In the genomic region with DNA sequence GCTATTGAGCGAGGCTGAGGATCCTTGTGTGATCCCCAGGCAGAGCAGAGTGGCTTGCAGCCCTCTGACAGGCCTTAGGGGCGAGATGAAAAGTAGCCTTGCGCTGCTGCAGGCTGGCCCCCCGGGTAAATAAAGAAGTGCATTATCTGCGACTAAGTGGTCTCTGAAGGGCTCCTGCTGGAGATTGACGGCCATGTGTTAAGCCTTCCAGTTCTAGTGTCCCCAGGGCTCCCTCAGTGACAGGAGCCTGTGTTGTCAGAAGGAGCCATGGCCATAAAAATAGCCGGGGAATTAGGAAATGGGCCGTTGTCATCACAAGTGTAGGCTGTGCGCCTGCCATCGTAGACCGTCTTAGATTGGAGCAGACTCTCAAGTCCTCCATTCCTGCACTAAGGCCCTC, we compare ENCODE assay signal across 18 mouse cellular contexts. TPM values are rescaled to one million over a fixed set of nuclear protein-coding genes. Genes with fewer than 3 reads are reported as not detected.
DNase-seq lines count a peak whose midpoint lies in the region; ATAC-seq and TF ChIP-seq lines count a peak whose summit lies in the region.
"Had no signal": no experiment of that assay in that cellular context is flagged by ENCODE, and none has a peak within 500 bp of the region (broad histone marks: within the 10 kb centered on the region; RNA-seq: fewer than 3 reads in every experiment).

No protein-coding gene starts in this region.

- peaks cover 17% of the 10 kb centered on the region for H3K36me3 ChIP-seq in forebrain, embryonic 12.5 days (replicated peaks)
- peaks cover 21% of the 10 kb centered on the region for H3K36me3 ChIP-seq in forebrain, postnatal 0 days (ENCODE audit: insufficient read depth)
- H3K36me3 ChIP-seq in midbrain, embryonic 10.5 days = peaks cover 28% of the 10 kb centered on the region
- H3K36me3 ChIP-seq in midbrain, embryonic 11.5 days (ENCODE audit: control insufficient read depth, insufficient read depth, low read length) = peaks cover 2% of the 10 kb centered on the region; the same call in 1 of the 2 replicates
- peaks cover 10% of the 10 kb centered on the region for H3K36me3 ChIP-seq in hindbrain, embryonic 15.5 days

- no peaks in the 10 kb centered on the region for H3K27me3 ChIP-seq in forebrain, embryonic 12.5 days
- no peaks in the 10 kb centered on the region for H3K27me3 ChIP-seq in forebrain, postnatal 0 days (ENCODE audit: insufficient read depth, low read length)
- H3K27me3 ChIP-seq in midbrain, embryonic 10.5 days (ENCODE audit: low read depth, poor library complexity, severe bottlenecking) = no peaks in the 10 kb centered on the region
- no peaks in the 10 kb centered on the region for H3K27me3 ChIP-seq in midbrain, embryonic 11.5 days (ENCODE audit: control insufficient read depth, insufficient read depth, low read length)
- no peaks in the 10 kb centered on the region for H3K27me3 ChIP-seq in hindbrain, embryonic 15.5 days
- H3K27me3 ChIP-seq: liver, embryonic 13.5 days had no signal

- peak overlapping the region; percentile 57 for H3K27ac ChIP-seq in forebrain, embryonic 12.5 days
- no peak overlapping the region for H3K27ac ChIP-seq in forebrain, postnatal 0 days (ENCODE audit: low read depth, low read length)
- 0 out of 2 replicates have a peak overlapping the region, but pooled peaks have one; percentile 38 for H3K27ac ChIP-seq in midbrain, embryonic 10.5 days (replicated peaks)
- H3K27ac ChIP-seq in midbrain, embryonic 11.5 days (ENCODE audit: low read depth, low read length) = no peak overlapping the region
- H3K27ac ChIP-seq in hindbrain, embryonic 15.5 days (replicated peaks) = 0 out of 2 replicates have a peak overlapping the region, but pooled peaks have one; percentile 22
- H3K27ac ChIP-seq: liver, embryonic 13.5 days had no signal

- H3K4me1 ChIP-seq in forebrain, embryonic 12.5 days = peaks cover 32% of the 10 kb centered on the region
- peaks cover 11% of the 10 kb centered on the region; the same call in 1 of the 2 replicates for H3K4me1 ChIP-seq in forebrain, postnatal 0 days (ENCODE audit: insufficient read depth)
- H3K4me1 ChIP-seq in midbrain, embryonic 10.5 days = peaks cover 28% of the 10 kb centered on the region
- peaks cover 11% of the 10 kb centered on the region for H3K4me1 ChIP-seq in midbrain, embryonic 11.5 days (ENCODE audit: control insufficient read depth, insufficient read depth, low read length)
- H3K4me1 ChIP-seq in hindbrain, embryonic 15.5 days (replicated peaks) = peaks cover 34% of the 10 kb centered on the region
- H3K4me1 ChIP-seq: liver, embryonic 13.5 days had no signal

- 21% methylated on average over 11 of the region's 11 CpGs for WGBS in forebrain, embryonic 12.5 days
- 33% methylated on average over 11 of the region's 11 CpGs for WGBS in forebrain, postnatal 0 days
- 57% methylated on average over 11 of the region's 11 CpGs for WGBS in midbrain, embryonic 10.5 days
- WGBS in midbrain, embryonic 11.5 days = 56% methylated on average over 11 of the region's 11 CpGs
- 25% methylated on average over 11 of the region's 11 CpGs for WGBS in hindbrain, embryonic 15.5 days

- DNase-seq in forebrain, postnatal 0 days = no peak
- no peak for DNase-seq in midbrain, embryonic 10.5 days (ENCODE audit: low spot score)
- no peak for DNase-seq in midbrain, embryonic 11.5 days (ENCODE audit: low spot score, missing footprints)
- peak; percentile 41 for DNase-seq in retina, embryonic 14.5 days (ENCODE audit: low spot score)
- no peak for DNase-seq in ovary, postnatal 36 days (ENCODE audit: low spot score)
- DNase-seq in thymus, postnatal 4 days = no peak
- DNase-seq: adrenal gland, postnatal 25 days; cerebellum, postnatal 25 days; kidney, adult 18-20 months; liver, embryonic 13.5 days; right cerebral cortex, postnatal 4 days had no signal

- no peak overlapping the region for H3K9ac ChIP-seq in forebrain, embryonic 12.5 days
- H3K9ac ChIP-seq in forebrain, postnatal 0 days = no peak overlapping the region
- no peak overlapping the region for H3K9ac ChIP-seq in midbrain, embryonic 11.5 days (ENCODE audit: low read length)
- H3K9ac ChIP-seq in hindbrain, embryonic 15.5 days = no peak overlapping the region
- H3K9ac ChIP-seq: liver, embryonic 13.5 days had no signal

- ATAC-seq in forebrain, embryonic 12.5 days (ENCODE audit: low FRiP score) = peak; percentile 60; the same call in 1 of the 2 replicates
- ATAC-seq in forebrain, postnatal 0 days = no peak
- ATAC-seq in midbrain, embryonic 11.5 days (ENCODE audit: low FRiP score) = no peak
- no peak for ATAC-seq in hindbrain, embryonic 15.5 days (ENCODE audit: low FRiP score, low read depth)

- no peak overlapping the region for H3K4me3 ChIP-seq in forebrain, embryonic 12.5 days (replicated peaks)
- H3K4me3 ChIP-seq in forebrain, postnatal 0 days (ENCODE audit: low read depth, low read length) = no peak overlapping the region
- no peak overlapping the region for H3K4me3 ChIP-seq in midbrain, embryonic 10.5 days
- H3K4me3 ChIP-seq in midbrain, embryonic 11.5 days (ENCODE audit: low read depth, low read length) = no peak overlapping the region
- no peak overlapping the region for H3K4me3 ChIP-seq in hindbrain, embryonic 15.5 days
- H3K4me3 ChIP-seq: erythroblast, embryonic 14.5 days; liver, embryonic 13.5 days had no signal

- H3K9me3 ChIP-seq in forebrain, embryonic 12.5 days = no peaks in the 10 kb centered on the region
- H3K9me3 ChIP-seq in forebrain, postnatal 0 days (ENCODE audit: low read length) = no peaks in the 10 kb centered on the region
- no peaks in the 10 kb centered on the region for H3K9me3 ChIP-seq in midbrain, embryonic 10.5 days (replicated peaks)
- no peaks in the 10 kb centered on the region for H3K9me3 ChIP-seq in midbrain, embryonic 11.5 days (ENCODE audit: control insufficient read depth, low read length)
- H3K9me3 ChIP-seq in hindbrain, embryonic 15.5 days = no peaks in the 10 kb centered on the region
- H3K9me3 ChIP-seq: liver, embryonic 13.5 days had no signal

- no peak overlapping the region for H3K4me2 ChIP-seq in forebrain, embryonic 12.5 days
- no peak overlapping the region for H3K4me2 ChIP-seq in forebrain, postnatal 0 days (ENCODE audit: low read depth)
- H3K4me2 ChIP-seq in midbrain, embryonic 11.5 days = no peak overlapping the region
- no peak overlapping the region for H3K4me2 ChIP-seq in hindbrain, embryonic 15.5 days
- H3K4me2 ChIP-seq: liver, embryonic 13.5 days had no signal

- TF ChIP-seq CTCF in forebrain, postnatal 0 days (IDR thresholded peaks at IDR 0.05; ENCODE audit: low read depth) = no peak

RNA-seq across cellular contexts. Expression of a gene that starts 32.5 kb away (rescaled TPM):
- polyA plus RNA-seq in forebrain, embryonic 12.5 days (2016; fragmentation: Nextera tagmentation; extraction: Ambion mirVana) = 3.5 TPM in 2 replicates
- 90.0 and 113 TPM in 2 replicates for total RNA-seq in forebrain, postnatal 0 days (2014; rRNA removed)
- 21.5 and 25.9 TPM in 2 replicates for polyA plus RNA-seq in forebrain, postnatal 0 days (2015; fragmentation: Nextera tagmentation; extraction: Ambion mirVana)
- 0.53 and 1.4 TPM in 2 replicates for polyA plus RNA-seq in midbrain, embryonic 10.5 days (2016; fragmentation: Nextera tagmentation; extraction: Ambion mirVana)
- 3.4 and 3.5 TPM in 2 replicates for polyA plus RNA-seq in midbrain, embryonic 11.5 days (2014; fragmentation: Nextera tagmentation; extraction: Ambion mirVana)
- 32.5 and 40.0 TPM in 2 replicates for polyA plus RNA-seq in hindbrain, embryonic 15.5 days (2015; fragmentation: Nextera tagmentation; extraction: Ambion mirVana)
- total RNA-seq: gastrocnemius, adult 8-10 months; megakaryocyte progenitor cell, adult 5-6 weeks had no signal
- polyA plus RNA-seq: erythroblast, embryonic 14.5 days; heart, embryonic 14.5 days; liver, embryonic 13.5 days; thymus, postnatal 0 days had no signal

Comparison
In these comparisons a context has a peak if more than half of its experiments do, and no peak if none do; other contexts are left out.
1. H3K27ac ChIP-seq: peak in forebrain, embryonic 12.5 days (single experiment), midbrain, embryonic 10.5 days (single experiment) and hindbrain, embryonic 15.5 days (single experiment); none in forebrain, postnatal 0 days (single experiment) and midbrain, embryonic 11.5 days (single experiment).